Mouse (Mus musculus) spleen, postnatal 4 days (tissue): ENCODE measurements around the gene Acbd3.

Experiments
- DNase-seq, 2 experiments: peaks; one replicate each; pipeline ENCODE4 v3.0.0; 2022; ENCODE audit warnings: low spot score in 2 of 2

Acbd3 gene

GRCm38 (mm10) chr1:180725704-180726179, at the start of gene Acbd3:
TSS of gene Acbd3 (plus strand) at chr1:180726043.
- DNase-seq: peak; percentile 92 to 96

- no peak for DNase-seq
These were observed 34.6 kb upstream of the Acbd3 start for GRCm38 (mm10) chr1:180691284-180691683.

- DNase-seq: no peak
These were observed 29.1 kb upstream of the Acbd3 start, which contains the start of gene Mixl1 for GRCm38 (mm10) chr1:180696626-180697352. TSS of gene Mixl1 (minus strand) at chr1:180697034.

GRCm38 (mm10) chr1:180698063-180698462, 27.8 kb upstream of the Acbd3 start:
- no peak for DNase-seq

- DNase-seq: no peak
These were observed 22.4 kb upstream of the Acbd3 start for GRCm38 (mm10) chr1:180703400-180703799.

- no peak for DNase-seq
These were observed 18.5 kb upstream of the Acbd3 start for GRCm38 (mm10) chr1:180707368-180707767.

GRCm38 (mm10) chr1:180707813-180708212, 18.0 kb upstream of the Acbd3 start:
- no peak for DNase-seq

- no peak for DNase-seq
These were observed 16.7 kb upstream of the Acbd3 start for GRCm38 (mm10) chr1:180708935-180709776.

GRCm38 (mm10) chr1:180718756-180719155, 7.1 kb upstream of the Acbd3 start:
- no peak for DNase-seq

- no peak for DNase-seq
These were observed 6.4 kb upstream of the Acbd3 start for GRCm38 (mm10) chr1:180719483-180719882.

- peak; percentile 79 to 95 for DNase-seq
These were observed 5.7 kb upstream of the Acbd3 start for GRCm38 (mm10) chr1:180719951-180720689.

- DNase-seq: no peak
These were observed 3.2 kb upstream of the Acbd3 start for GRCm38 (mm10) chr1:180722608-180723007.

- no peak for DNase-seq
These were observed 2.1 kb upstream of the Acbd3 start for GRCm38 (mm10) chr1:180723701-180724238.

- DNase-seq: no peak
These were observed 340 bp downstream of the Acbd3 start for GRCm38 (mm10) chr1:180726183-180726582.

- no peak for DNase-seq
These were observed 3.4 kb downstream of the Acbd3 start for GRCm38 (mm10) chr1:180729231-180729630.

GRCm38 (mm10) chr1:180747827-180748226, 22.0 kb downstream of the Acbd3 start:
- DNase-seq: no peak

- no peak for DNase-seq
These were observed 26.3 kb downstream of the Acbd3 start for GRCm38 (mm10) chr1:180752115-180752514.

GRCm38 (mm10) chr1:180754376-180754775, 28.5 kb downstream of the Acbd3 start:
- DNase-seq: no peak

- DNase-seq: no peak
These were observed 30.9 kb downstream of the Acbd3 start for GRCm38 (mm10) chr1:180756711-180757110.

GRCm38 (mm10) chr1:180757252-180757955, 31.6 kb downstream of the Acbd3 start:
- DNase-seq: no peak

- DNase-seq: no peak
These were observed 32.2 kb downstream of the Acbd3 start for GRCm38 (mm10) chr1:180757956-180758520.
